Mouse (Mus musculus) activated CD4-positive, CD25-positive, alpha-beta regulatory T cell, adult 4 months (primary cell): ENCODE measurements around the gene 9930111J21Rik1. TPM values are rescaled to one million over a fixed set of nuclear protein-coding genes. Genes with fewer than 3 reads are reported as not detected.
"Not testable (repeated sequence)": the region's sequence is repeated elsewhere in the genome, so short reads cannot be mapped to it uniquely, and the experiment has no call there.

ENCODE experiments used
- ATAC-seq: one replicate; pipeline ENCODE4 v1.8.0; 2017
- polyA plus RNA-seq, 2 experiments: library from polyadenylated mRNA; unstranded; fragments of 100-300 nt; shearing (Covaris generic); gene quantifications; one replicate each; pipeline ENCODE4 v1.2.1; 2017

The 9930111J21Rik1 gene
- 100 to 1,000 TPM; 122 to 166 TPM for polyA plus RNA-seq

- peak; percentile 83 for ATAC-seq
Measured at GRCm38 (mm10) chr11:48979251-48979650, at the start of gene 9930111J21Rik1. Gene 9930111J21Rik1, minus strand, starts transcription at chr11:48979398.

- not testable (repeated sequence) for ATAC-seq
Measured at GRCm38 (mm10) chr11:49012074-49012473, 32.9 kb upstream of the 9930111J21Rik1 start.

GRCm38 (mm10) chr11:49006785-49007184, 27.6 kb upstream of the 9930111J21Rik1 start:
- peak; percentile 12 for ATAC-seq

GRCm38 (mm10) chr11:49006317-49006716, 27.1 kb upstream of the 9930111J21Rik1 start:
- ATAC-seq = peak; percentile 78

GRCm38 (mm10) chr11:49000411-49000810, 21.2 kb upstream of the 9930111J21Rik1 start:
- ATAC-seq = peak; percentile 86

GRCm38 (mm10) chr11:48994018-48994417, 14.8 kb upstream of the 9930111J21Rik1 start, which contains the start of gene Tgtp1:
Gene Tgtp1, minus strand, starts transcription at chr11:48994172.
- ATAC-seq = peak; percentile 60

GRCm38 (mm10) chr11:48993296-48993695, 14.1 kb upstream of the 9930111J21Rik1 start:
- ATAC-seq = not testable (repeated sequence)

GRCm38 (mm10) chr11:48991740-48992520, 12.7 kb upstream of the 9930111J21Rik1 start, which contains the start of gene Gm12185:
Gene Gm12185, minus strand, starts transcription at chr11:48992226.
- ATAC-seq = peak; percentile 22

GRCm38 (mm10) chr11:48989981-48990380, 10.8 kb upstream of the 9930111J21Rik1 start:
- ATAC-seq = peak; percentile 67

- peak; percentile 44 for ATAC-seq
Measured at GRCm38 (mm10) chr11:48988219-48988618, 9.0 kb upstream of the 9930111J21Rik1 start.

GRCm38 (mm10) chr11:48982848-48983247, 3.6 kb upstream of the 9930111J21Rik1 start:
- peak; percentile 40 for ATAC-seq

- peak; percentile 14 for ATAC-seq
Measured at GRCm38 (mm10) chr11:48980052-48980451, 854 bp upstream of the 9930111J21Rik1 start.

- not testable (repeated sequence) for ATAC-seq
Measured at GRCm38 (mm10) chr11:48978240-48978939, 808 bp downstream of the 9930111J21Rik1 start, which contains the start of gene Olfr56. Gene Olfr56, plus strand, starts transcription at chr11:48978889.

GRCm38 (mm10) chr11:48974686-48975085, 4.5 kb downstream of the 9930111J21Rik1 start:
- not testable (repeated sequence) for ATAC-seq

- not testable (repeated sequence) for ATAC-seq
Measured at GRCm38 (mm10) chr11:48946090-48946489, 33.1 kb downstream of the 9930111J21Rik1 start, which contains the start of gene Psme2b. Gene Psme2b, minus strand, starts transcription at chr11:48946190.

- ATAC-seq = not testable (repeated sequence)
Measured at GRCm38 (mm10) chr11:48939286-48939685, 39.9 kb downstream of the 9930111J21Rik1 start.

GRCm38 (mm10) chr11:48935291-48935690, 43.9 kb downstream of the 9930111J21Rik1 start:
- not testable (repeated sequence) for ATAC-seq

- peak; percentile 13 for ATAC-seq
Measured at GRCm38 (mm10) chr11:48933923-48934322, 45.3 kb downstream of the 9930111J21Rik1 start.

- ATAC-seq = peak; percentile 98
Measured at GRCm38 (mm10) chr11:48933422-48933821, 45.8 kb downstream of the 9930111J21Rik1 start.

- ATAC-seq = peak; percentile 57
Measured at GRCm38 (mm10) chr11:48928068-48928467, 51.1 kb downstream of the 9930111J21Rik1 start.

GRCm38 (mm10) chr11:48926437-48926836, 52.8 kb downstream of the 9930111J21Rik1 start:
- ATAC-seq = not testable (repeated sequence)

- not testable (repeated sequence) for ATAC-seq
Measured at GRCm38 (mm10) chr11:48923818-48924217, 55.4 kb downstream of the 9930111J21Rik1 start.

GRCm38 (mm10) chr11:48918380-48918779, 60.8 kb downstream of the 9930111J21Rik1 start:
- ATAC-seq = no peak
